Mouse (Mus musculus) telencephalon, adult 2 months (tissue): Measurements from ENCODE around the gene Homer1.
A peak's percentile ranks its signal among the peaks of the same experiment; 100 is the strongest.

ENCODE experiments used
- DNase-seq: peaks from one replicate; pipeline ENCODE4 v3.0.0-alpha.2; 2011; ENCODE audit warnings: low read depth, low spot score

Gene Homer1

DNA sequence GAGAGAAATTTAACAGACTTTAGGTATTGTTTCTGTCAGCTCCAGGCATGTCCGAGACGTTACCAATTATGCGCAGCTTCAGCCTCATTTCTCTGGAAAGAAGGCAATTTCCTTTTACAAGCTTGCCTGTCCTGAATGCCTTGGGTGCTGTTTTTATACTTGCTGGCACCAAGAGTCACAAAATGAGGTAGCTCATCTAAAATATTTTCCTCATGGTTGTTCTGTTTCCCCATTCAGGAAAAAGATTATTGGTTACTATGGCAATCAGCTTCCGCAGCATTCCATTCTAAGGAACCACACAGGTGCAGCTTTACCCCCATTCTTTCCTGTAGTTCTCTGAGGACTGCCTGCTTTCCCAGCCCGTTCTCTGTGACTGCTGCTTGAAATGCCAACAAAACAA is at the start of gene Homer1:
Homer1 (plus strand) TSS at position 320 of the 400 bp plus-strand sequence.
- DNase-seq = no peak

DNA sequence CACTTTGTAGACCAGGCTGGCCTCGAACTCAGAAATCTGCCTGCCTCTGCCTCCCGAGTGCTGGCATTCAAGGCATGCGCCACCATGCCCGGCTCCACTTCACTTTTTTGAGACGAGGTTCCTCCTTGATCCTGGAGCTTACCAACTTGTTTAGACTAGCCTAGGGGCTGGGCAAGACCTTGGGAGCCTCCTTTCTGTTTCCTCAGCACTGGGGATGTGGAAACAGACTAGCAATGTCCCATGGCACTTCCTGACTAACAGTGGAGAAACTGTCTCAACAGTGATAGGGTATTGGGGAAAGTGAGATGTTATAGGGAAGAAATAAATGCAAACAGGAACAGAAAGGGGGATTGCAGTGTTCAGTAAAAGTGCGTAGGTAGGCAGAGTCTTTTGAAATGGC is 47.7 kb upstream of the Homer1 start:
- no peak for DNase-seq

DNA sequence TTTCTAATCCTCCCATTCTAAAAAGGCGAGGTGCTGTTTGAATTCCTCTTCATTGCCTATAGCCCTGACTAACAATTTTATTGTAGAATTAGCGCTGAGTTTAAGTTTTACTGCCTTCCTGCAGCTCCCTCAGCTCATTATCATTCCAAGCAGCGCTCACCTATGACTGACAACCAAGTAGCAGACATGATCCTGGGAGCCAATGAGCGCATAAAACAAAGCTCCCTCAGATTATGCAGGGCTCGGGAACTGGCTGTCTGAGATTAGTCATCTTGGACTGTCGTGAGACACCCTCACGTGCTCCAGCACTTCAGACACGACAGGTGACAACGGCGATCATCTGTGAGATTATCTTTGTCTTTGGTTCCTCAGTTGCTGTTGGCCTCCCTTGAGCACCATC is 47.3 kb upstream of the Homer1 start:
- DNase-seq = no peak

DNA sequence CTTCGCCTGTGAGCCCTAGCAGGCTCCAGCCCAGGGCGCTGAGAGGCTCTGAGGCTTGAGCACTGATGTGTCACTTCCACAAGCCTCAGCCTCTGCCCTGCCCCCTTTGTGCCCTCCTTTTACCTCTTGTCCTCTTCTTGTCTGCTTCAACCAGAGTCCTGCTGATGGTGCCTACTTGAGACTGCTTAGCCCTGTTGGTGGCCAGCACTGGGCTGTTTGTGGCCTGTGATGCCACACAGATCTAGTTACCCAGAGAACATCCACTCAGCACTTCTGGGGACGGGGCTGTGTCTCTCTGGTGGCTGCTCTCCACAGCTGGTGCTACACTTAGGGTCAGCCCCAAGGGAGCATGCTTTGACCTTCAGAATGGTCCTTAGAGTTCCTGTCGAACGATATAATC is 46.5 kb upstream of the Homer1 start:
- no peak for DNase-seq

DNA sequence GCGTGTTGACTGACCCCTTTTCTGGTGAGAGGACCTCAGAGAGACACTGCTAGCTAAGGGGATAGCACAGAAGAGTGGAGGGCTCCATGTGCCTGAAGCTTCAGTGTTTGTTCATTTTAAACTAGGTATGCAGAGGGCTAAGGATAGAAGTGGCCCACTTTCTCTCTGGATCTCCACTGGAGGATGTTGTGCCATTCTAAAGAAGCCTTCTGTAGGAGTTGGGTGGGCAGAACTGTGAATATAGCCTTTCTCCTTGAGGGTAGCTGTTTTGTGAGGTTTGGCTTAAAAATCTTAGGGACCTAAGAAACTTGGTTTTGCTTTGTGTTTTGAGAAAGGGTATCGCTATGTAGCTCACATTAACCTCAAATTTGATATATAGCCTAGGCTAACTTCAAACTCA is 32.3 kb upstream of the Homer1 start:
- DNase-seq = peak; percentile 68

DNA sequence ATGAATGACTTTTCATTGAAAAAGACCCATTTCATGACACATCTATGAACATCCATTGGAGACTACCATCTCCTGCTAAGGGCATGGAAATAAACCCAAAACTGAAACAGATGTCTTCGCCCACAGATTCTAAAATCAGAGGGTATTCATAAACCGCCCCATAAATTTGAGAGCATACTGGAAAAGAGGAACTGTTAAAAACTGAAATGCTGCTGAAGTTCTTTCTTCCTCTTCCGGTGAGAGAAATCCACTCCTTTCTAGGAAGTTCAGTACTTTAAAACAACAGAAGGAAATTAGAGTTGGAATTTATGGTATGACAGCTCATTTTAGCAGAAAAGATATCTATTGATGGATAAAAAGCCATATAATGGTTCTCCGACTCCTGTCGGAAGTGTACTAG is 1.1 kb downstream of the Homer1 start:
- peak; percentile 87 for DNase-seq

DNA sequence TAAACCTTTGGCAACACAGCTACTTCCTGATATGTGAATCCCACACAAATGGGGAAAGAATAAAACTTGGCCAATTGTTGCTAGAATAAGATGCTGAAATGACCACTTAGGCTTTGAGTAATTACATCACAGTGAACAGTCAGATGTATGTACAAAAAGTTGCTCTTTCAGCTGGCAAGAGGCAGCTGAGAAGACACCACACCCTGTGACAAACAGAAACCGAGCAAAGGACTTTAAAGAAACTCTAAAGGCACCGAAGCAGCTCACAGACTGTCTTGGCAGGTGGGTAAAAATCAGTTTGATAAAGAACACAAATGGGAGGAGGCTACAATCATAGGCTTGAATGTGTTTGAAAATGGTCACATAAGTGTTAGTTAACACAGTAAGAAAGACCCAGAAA is 1.6 kb downstream of the Homer1 start:
- DNase-seq = no peak

DNA sequence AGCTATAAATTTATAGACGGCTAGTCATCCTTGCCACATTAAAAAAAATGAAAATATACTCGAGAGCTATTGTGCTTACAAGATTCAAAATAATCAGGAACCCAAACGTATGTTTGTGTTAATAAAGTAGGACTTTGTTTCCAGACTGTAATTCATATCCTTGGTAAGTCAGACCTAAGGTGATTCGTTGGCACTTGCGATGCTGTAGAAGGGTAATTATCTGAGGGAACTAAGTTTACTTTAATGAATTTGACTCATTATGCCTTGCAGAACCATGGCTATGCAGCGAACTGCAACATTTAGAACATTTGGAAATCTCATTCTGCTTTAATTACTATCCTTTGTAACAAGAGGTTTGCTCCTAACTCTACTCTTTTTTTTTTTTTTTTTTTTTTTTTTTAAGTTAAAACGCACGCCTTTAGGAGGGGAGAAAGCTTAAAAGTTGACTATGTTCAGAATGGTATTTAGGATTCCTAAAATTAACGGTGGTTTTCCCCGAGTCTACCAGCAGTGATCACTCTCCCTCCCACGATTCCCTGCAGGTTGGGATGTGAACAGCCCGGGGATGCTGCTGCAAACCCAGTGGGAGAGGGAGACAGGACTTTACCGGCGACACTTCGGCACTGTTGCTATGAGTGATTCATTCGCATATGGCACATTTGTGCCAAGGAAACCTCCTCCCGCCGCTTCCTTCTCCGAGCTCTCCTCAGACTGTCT is 3.6 kb downstream of the Homer1 start:
- DNase-seq = no peak

DNA sequence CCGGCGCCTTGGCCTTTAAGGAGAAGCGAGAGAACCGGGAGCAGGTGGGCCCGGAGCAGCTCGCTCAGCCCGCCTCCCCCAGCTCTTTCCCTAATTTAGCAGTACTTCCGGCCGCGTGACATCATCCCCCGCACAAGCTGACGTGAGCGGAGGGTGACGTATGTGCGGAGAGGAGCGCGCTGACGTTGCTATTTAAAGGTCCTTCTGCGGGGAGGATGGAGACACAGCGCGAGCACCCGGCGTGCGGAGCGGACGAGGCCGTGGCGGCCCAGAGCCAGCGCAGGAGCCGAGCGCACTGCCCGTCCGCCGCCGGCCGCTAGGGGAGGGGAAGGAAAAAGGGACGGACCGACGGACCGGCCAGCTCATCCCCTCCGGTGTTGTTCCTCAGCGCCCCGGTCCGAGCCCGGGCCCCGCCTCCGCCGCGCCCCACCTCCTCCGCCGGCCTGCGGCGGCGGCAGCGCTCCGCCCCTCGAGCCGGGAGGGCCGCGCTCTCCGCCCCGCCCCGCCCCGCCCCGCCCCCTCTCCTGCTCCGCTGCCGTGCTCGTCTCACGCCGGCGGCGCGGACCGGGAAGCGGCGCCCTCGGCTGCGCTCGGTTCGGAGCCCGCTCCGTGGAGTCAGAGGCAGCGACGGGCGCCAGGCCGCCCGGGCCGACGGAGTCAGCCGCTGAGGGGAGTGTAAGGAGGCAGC is 4.3 kb downstream of the Homer1 start:
- DNase-seq = peak; percentile 97

DNA sequence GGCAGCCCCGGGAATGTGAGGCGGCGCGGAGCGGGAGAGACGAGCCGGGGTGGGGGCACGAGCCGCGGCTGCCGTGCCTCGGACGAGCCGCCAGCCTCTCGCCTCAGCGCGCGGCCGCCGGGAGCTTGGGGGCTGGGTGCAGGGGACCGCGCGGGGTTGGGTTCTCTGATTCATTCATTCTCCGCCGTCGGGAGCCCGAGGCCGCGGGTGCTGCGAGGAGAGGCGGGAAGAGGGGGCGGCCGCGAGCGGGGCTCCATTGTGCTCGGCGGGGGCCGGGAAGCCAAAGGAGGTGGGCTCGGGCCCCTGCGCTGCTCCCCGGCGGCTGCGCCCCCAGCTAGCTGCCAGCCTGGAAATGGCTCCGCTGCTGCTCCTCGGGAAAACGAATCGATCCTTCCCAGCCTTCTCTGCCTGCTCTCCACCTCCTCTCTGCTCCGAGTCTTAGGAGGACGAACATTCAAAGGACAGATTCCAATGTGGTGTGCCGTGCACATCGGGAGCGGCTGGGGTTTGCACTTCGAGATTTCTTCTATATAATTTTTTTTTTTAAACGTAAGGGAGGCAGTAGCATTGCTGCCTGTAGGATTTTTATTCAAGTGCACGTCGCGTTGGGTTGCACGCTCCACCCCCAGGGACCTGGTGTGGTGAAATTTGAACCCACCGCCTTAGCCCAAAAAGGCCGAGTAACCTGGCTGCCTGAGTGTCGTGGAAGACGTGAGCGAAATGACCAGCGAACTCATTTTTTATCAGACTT is 5.0 kb downstream of the Homer1 start:
- no peak for DNase-seq

DNA sequence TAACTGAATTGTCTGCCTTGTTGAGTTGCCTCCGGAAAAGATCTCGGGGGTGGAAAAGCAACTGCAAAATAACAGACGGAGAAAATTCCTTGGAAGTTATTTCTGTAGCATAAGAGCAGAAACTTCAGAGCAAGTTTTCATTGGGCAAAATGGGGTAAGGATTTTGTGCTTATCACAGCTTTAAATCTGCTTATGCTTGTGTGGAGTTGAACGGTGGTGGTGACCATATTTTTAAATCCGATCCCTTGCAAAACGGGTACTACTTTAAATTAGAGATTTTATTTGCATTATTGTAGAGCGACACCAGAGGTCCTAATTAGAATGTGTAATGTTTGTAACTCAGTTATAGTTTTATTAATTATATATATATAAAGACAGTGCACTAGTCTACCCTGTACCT is 5.7 kb downstream of the Homer1 start:
- DNase-seq = no peak

DNA sequence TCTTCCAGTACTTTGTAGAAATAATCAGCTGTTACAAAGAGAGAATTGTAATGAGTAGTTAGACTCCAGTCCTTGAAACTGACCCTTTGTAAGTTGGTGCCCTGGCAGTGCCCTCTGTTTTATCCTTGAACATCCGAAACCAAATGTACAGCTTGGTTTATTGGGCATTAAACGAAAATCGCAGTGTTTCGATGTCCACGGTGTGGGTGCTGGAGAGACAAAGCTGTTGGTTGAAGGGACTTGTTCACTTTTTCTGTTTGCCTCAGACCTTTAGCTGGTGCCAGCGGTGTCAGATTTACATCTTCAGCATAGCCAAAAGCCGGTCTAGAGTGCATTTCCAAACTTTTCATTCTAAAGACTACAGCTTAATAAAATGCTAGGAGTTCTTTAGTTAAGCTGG is 6.2 kb downstream of the Homer1 start:
- no peak for DNase-seq

DNA sequence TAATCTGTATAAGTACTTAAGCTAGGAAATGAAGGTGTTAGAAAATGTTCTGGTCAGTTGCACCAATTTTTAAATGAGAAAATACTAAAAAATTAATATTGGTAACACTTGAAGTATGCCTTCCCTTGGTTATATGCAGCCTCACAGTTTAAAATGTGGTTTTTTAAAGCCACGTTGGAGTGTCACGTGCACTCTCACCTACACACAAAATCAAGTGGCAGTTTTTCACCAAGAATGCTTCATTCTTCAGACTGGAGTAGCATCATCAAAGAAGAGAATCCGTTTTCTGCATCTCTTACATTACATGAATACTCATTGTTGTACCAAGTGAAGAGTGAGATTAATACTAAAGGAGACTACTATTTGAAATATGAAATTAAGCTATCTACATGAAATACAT is 7.1 kb downstream of the Homer1 start:
- DNase-seq = no peak

DNA sequence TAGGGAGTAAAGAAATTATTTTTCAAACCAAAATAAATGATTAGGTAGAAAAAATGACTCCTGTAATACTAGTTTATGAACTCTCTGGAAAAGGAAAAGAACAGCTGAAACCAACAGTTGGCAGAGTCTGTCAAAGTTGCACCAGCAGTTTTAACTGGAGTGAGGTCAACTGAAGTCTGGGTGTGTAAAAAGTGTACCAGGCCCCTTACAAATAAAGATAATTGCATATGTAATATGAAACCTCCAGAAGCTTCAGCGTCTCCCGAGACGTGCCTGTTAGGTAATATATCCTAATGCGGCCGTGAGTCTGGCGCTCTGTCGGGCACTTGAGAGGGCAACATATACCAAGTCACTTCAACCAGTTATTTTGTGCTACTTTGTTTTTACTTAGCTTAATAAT is 8.3 kb downstream of the Homer1 start:
- DNase-seq = no peak

DNA sequence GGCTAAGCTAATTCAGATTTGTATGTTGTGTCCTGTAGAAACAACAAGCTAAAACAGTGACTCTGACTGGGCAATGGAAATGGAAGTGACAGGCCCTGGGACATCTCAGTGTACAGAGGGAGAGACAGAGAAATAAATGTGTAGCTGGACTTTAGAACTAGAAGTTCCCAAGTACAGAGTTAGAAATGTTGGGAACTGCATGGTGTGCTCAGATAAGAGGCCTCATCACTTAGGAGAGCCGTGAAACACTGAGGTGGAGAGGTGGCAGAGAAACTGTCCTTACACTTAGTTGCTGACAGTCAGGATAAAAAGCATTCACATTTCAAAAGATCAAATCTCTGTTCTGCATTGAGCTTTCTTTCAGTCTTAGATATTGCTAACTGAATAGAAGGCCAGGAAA is 9.9 kb downstream of the Homer1 start:
- no peak for DNase-seq

DNA sequence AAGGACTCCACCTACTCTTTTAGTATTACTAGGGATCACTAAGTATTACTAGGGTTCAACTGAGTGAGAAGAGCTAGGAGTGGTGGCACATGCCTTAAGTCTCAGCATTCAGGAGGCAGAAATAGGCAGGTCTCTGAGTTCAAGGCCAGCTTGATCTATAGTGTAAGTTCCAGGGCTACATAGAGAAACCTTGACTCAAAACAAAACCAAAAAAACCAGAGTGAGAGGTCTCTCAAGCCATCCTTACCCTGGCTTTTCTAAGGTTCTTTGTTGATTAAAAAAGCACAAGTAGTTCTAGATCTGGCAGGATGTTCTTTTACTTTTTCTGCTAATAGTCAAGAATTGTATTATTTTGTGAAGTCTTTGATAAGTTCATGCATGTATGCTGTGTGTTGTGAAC is 13.1 kb downstream of the Homer1 start:
- DNase-seq = no peak

DNA sequence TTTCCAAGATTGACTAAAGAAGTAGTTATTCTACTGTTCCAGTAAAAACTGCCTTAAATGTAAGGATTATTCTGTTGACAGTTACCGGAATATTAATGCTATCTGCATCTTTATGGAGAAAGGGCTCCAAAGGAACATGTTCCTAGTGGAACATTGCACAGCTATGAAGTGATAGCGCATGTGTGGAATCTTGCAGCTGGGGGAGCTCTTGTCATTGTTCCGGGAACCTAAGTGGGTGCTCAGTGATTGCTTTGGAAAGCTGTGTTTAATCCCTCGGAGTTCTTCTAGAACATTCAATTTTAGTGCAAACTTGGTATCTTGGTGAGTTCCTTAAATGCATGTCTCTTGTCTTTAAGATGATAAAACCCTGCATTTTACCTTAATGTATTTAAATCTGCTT is 14.9 kb downstream of the Homer1 start:
- no peak for DNase-seq

DNA sequence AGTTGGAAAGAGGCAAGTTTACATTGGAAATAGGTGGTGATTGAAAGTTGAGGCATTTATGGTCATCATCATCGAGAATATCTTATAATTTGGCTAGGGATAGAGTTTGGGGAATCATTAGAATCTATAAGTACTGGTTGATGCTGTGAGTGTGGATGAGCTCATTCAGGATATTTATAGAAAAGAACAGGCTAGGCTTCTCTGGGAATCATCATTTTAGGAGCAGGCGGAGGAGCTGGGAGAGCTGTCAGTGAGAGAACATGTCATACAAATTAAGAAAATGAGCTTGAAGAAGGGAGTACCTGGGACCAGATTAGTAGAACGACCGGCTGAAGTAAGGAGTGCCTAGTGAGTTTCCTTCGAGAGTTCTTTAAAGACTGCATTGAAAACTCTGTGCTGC is 20.7 kb downstream of the Homer1 start:
- DNase-seq = no peak

DNA sequence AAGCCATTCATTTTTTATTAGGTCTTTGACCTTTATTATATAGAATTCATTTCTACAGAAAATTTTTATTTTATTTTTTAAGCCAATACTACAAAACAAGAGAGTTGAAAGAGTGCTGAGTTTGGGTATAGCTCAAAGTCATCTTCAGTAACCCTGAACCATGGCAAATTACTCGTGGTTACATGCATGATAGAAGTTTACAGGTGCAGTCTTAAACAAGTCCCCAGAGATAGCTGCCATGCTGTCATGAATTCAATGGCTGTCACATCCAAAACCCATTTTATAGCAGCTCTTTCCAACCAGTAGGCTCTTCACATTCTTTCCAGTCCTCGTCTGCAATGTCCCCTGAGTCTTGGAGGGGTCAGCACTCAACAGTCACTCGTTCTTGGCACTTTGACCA is 26.9 kb downstream of the Homer1 start:
- no peak for DNase-seq

DNA sequence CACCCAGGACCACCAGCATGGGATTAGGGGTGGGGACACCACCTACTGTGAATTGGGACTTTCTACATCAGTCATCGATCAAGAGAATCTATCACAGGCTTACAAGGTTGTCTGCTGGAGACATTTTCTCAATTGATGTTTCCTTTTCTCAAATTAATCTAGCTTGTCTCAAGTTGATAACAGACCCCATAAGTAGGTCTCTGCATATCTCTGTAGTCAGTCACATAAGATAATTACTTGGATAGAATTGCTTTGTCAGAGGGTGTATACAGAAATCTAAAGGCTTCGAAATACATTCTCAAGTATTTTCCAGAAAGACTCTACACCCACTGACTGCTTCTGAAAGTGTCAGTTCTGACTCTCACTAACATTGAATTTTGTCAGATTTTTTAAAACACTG is 32.3 kb downstream of the Homer1 start:
- no peak for DNase-seq

DNA sequence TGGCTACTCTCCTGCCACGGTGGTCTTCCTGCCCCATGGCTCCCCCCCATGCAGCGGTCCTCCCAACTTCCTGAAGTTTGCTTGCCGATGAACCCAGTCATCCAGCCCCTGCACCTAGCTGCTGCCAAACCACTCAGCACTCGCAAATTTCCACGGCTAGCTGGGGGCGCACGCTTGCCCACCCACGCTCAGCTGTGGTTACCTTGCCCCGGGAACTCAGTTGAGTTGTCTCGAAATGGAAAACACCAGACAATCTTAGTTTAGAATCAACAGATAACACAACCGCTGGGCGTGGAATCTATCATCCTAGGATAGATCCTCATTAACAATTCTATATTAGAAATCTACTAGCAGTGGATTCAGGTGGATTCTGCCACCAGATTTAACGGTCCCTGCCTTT is 33.1 kb downstream of the Homer1 start:
- DNase-seq = no peak

DNA sequence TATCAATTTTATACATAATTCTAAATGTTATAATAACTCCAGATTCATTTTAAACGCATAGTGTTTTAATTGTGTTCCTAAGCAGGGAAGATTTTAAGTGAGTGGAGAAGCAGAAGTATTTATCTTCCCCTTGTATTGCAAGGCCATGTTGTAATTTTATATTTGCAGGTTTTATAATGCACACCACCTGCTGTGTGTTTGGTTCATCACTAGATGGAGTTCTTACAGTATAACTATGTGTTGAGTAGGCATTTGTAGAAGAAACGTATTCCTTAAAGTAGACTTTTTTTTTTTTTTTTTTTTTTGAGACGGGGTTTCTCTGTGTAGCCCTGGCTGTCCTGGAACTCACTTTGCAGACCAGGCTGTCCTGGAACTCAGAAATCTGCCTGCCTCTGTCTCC is 35.9 kb downstream of the Homer1 start:
- DNase-seq = no peak

DNA sequence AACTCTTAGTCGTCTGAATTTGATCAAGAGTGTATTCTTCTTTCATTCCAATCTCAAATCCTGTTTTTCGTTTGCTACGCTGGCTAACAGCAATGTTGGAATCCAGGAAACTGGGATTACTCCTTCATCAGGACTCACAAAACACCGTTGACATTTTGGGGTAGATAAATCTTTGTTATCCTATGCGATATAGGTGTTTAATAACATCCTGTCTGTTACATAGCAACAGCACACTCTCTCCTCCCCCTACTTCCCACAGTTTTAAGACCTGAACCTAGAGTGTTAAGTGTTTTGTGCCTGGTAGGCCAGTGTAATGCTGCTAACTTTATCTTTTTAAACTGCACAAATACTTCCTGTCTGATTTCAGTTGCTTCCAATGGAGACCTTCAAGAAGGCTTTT is 39.0 kb downstream of the Homer1 start:
- no peak for DNase-seq
